Mouse (Mus musculus) forebrain, embryonic 12.5 days (tissue): ENCODE measurements at regions not wholly inside any gene's neighbourhood (a gene's known extent, or its start where the extent isn't known, plus 50 kb on each side); places are given as distances from the start of the nearest gene placed in this dataset.

ENCODE experiments used
- ATAC-seq: fragments of 200-750 bp; cut with Nextera tagmentation; 2 replicates; pipeline ENCODE4 v1.8.0; 2017; ENCODE audit warnings: moderate TSS enrichment; ENCODE audit not compliant: low FRiP score
- H3K27ac ChIP-seq: fragments of 300-500 bp; sonication (generic); 2 replicates; pipeline ENCODE4 v1.5.1; 2016; ENCODE audit warnings: mild to moderate bottlenecking
- H3K27me3 ChIP-seq: fragments of 300-500 bp; sonication (generic); 2 replicates; pipeline ENCODE4 v1.6.1; 2016; ENCODE audit warnings: mild to moderate bottlenecking
- H3K36me3 ChIP-seq: fragments of 300-500 bp; sonication (generic); replicated peaks from 2 replicates; pipeline ENCODE4 v1.6.1; 2016; ENCODE audit warnings: mild to moderate bottlenecking
- H3K4me1 ChIP-seq: fragments of 300-500 bp; sonication (generic); 2 replicates; pipeline ENCODE4 v1.6.1; 2016
- H3K4me2 ChIP-seq: fragments of 300-500 bp; sonication (generic); 2 replicates; pipeline ENCODE4 v1.6.1; 2016; ENCODE audit warnings: mild to moderate bottlenecking, moderate library complexity
- H3K4me3 ChIP-seq: fragments of 300-500 bp; sonication (generic); replicated peaks from 2 replicates; pipeline ENCODE4 v1.5.1; 2016; ENCODE audit warnings: mild to moderate bottlenecking
- H3K9ac ChIP-seq: fragments of 300-500 bp; sonication (generic); 2 replicates; pipeline ENCODE4 v1.6.1; 2016; ENCODE audit warnings: mild to moderate bottlenecking
- H3K9me3 ChIP-seq: fragments of 300-500 bp; sonication (generic); 2 replicates; pipeline ENCODE4 v1.6.1; 2016
- WGBS: fragments of 180-500 bp; shearing (Covaris S2); methylation state at CpG from one replicate; pipeline ENCODE4 v1.1.7; 2016; 5-methylcytosine and 5-hydroxymethylcytosine counted together

- H3K4me3 ChIP-seq = no peak overlapping the region
- WGBS = 87% methylated on average over 6 of the region's 6 CpGs
- H3K27me3 ChIP-seq = no peaks in the 10 kb centered on the region; the same call in 1 of the 2 replicates
- no peak overlapping the region for H3K9ac ChIP-seq
- no peaks in the 10 kb centered on the region for H3K9me3 ChIP-seq
- no peak overlapping the region for H3K27ac ChIP-seq
- H3K4me1 ChIP-seq = no peaks in the 10 kb centered on the region
- no peak for ATAC-seq
- no peaks in the 10 kb centered on the region for H3K36me3 ChIP-seq
- H3K4me2 ChIP-seq = no peak overlapping the region
Observed at GRCm38 (mm10) chr16:24073065-24073464, 84.4 kb upstream of the Bcl6 start.

GRCm38 (mm10) chr16:24069411-24069810 is 80.8 kb upstream of the Bcl6 start:
- no peak overlapping the region for H3K4me2 ChIP-seq
- no peaks in the 10 kb centered on the region; the same call in 1 of the 2 replicates for H3K27me3 ChIP-seq
- no peak overlapping the region for H3K4me3 ChIP-seq
- H3K4me1 ChIP-seq = no peaks in the 10 kb centered on the region
- ATAC-seq = no peak
- no peaks in the 10 kb centered on the region for H3K36me3 ChIP-seq
- 86% methylated on average over 5 of the region's 5 CpGs for WGBS
- no peaks in the 10 kb centered on the region for H3K9me3 ChIP-seq
- H3K9ac ChIP-seq = no peak overlapping the region
- H3K27ac ChIP-seq = no peak overlapping the region

GRCm38 (mm10) chr16:24068250-24068813 is 79.7 kb upstream of the Bcl6 start:
- H3K27ac ChIP-seq = no peak overlapping the region
- no peak overlapping the region for H3K9ac ChIP-seq
- no peaks in the 10 kb centered on the region for H3K36me3 ChIP-seq
- H3K4me2 ChIP-seq = no peak overlapping the region
- ATAC-seq = no peak
- 48% methylated on average over 4 of the region's 4 CpGs for WGBS
- H3K27me3 ChIP-seq = no peaks in the 10 kb centered on the region
- H3K9me3 ChIP-seq = no peaks in the 10 kb centered on the region
- H3K4me1 ChIP-seq = no peaks in the 10 kb centered on the region
- no peak overlapping the region for H3K4me3 ChIP-seq

- 67% methylated on average over 5 of the region's 5 CpGs for WGBS
Observed at GRCm38 (mm10) chr16:24062314-24062713, 73.7 kb upstream of the Bcl6 start.

GRCm38 (mm10) chr16:24061496-24061895 is 72.8 kb upstream of the Bcl6 start:
- no peak overlapping the region for H3K4me2 ChIP-seq
- H3K27me3 ChIP-seq = no peaks in the 10 kb centered on the region
- ATAC-seq = no peak
- no peaks in the 10 kb centered on the region for H3K36me3 ChIP-seq
- H3K9ac ChIP-seq = no peak overlapping the region
- peaks cover 5% of the 10 kb centered on the region; the same call in 1 of the 2 replicates for H3K4me1 ChIP-seq
- no peaks in the 10 kb centered on the region for H3K9me3 ChIP-seq
- WGBS = 90% methylated on average over 4 of the region's 4 CpGs
- H3K27ac ChIP-seq = no peak overlapping the region
- no peak overlapping the region for H3K4me3 ChIP-seq

More at GRCm38 (mm10) chr16:24062314-24062713, 73.7 kb upstream of the Bcl6 start:
- no peak overlapping the region for H3K27ac ChIP-seq
- H3K4me2 ChIP-seq = no peak overlapping the region
- H3K9me3 ChIP-seq = no peaks in the 10 kb centered on the region
- H3K9ac ChIP-seq = no peak overlapping the region
- no peaks in the 10 kb centered on the region; the same call in 1 of the 2 replicates for H3K4me1 ChIP-seq
- no peak overlapping the region for H3K4me3 ChIP-seq
- no peaks in the 10 kb centered on the region for H3K27me3 ChIP-seq
- no peaks in the 10 kb centered on the region for H3K36me3 ChIP-seq
- no peak for ATAC-seq

- H3K4me2 ChIP-seq = no peak overlapping the region
- no peaks in the 10 kb centered on the region for H3K9me3 ChIP-seq
- H3K36me3 ChIP-seq = no peaks in the 10 kb centered on the region
- 74% methylated on average over 4 of the region's 4 CpGs for WGBS
- no peak for ATAC-seq
- H3K4me3 ChIP-seq = no peak overlapping the region
- no peak overlapping the region for H3K27ac ChIP-seq
- no peaks in the 10 kb centered on the region for H3K27me3 ChIP-seq
- H3K9ac ChIP-seq = no peak overlapping the region
- peaks cover 7% of the 10 kb centered on the region; the same call in 1 of the 2 replicates for H3K4me1 ChIP-seq
Observed at GRCm38 (mm10) chr16:24059090-24059600, 70.5 kb upstream of the Bcl6 start.

GRCm38 (mm10) chr16:24056885-24057531 is 68.4 kb upstream of the Bcl6 start:
- Histone ChIP-seq H3K36me3 (no peaks in the 10 kb centered on the region), H3K4me1 (0 out of 2 replicates have a peak, but pooled peaks cover 7% of the 10 kb centered on the region), H3K9me3 (no peaks in the 10 kb centered on the region), H3K27ac (no peak overlapping the region), H3K27me3 (no peaks in the 10 kb centered on the region), H3K4me3 (no peak overlapping the region), H3K4me2 (no peak overlapping the region), H3K9ac (no peak overlapping the region)
- ATAC-seq = no peak
- WGBS = 36% methylated on average over 11 of the region's 11 CpGs

- Histone ChIP-seq H3K9ac (no peak overlapping the region), H3K9me3 (no peaks in the 10 kb centered on the region), H3K4me2 (no peak overlapping the region), H3K4me1 (0 out of 2 replicates have a peak, but pooled peaks cover 7% of the 10 kb centered on the region), H3K27ac (no peak overlapping the region), H3K4me3 (no peak overlapping the region), H3K36me3 (no peaks in the 10 kb centered on the region), H3K27me3 (no peaks in the 10 kb centered on the region)
- WGBS = 58% methylated on average over 12 of the region's 12 CpGs
- ATAC-seq = no peak
Observed at GRCm38 (mm10) chr16:24056123-24056884, 67.7 kb upstream of the Bcl6 start.

- Histone ChIP-seq H3K4me3 (no peak overlapping the region), H3K27me3 (no peaks in the 10 kb centered on the region), H3K36me3 (no peaks in the 10 kb centered on the region), H3K27ac (no peak overlapping the region), H3K4me2 (no peak overlapping the region), H3K9ac (no peak overlapping the region), H3K9me3 (no peaks in the 10 kb centered on the region), H3K4me1 (0 out of 2 replicates have a peak, but pooled peaks cover 7% of the 10 kb centered on the region)
- 92% methylated on average over 3 of the region's 3 CpGs for WGBS
- no peak for ATAC-seq
Observed at GRCm38 (mm10) chr16:24054293-24054692, 65.6 kb upstream of the Bcl6 start.

- Histone ChIP-seq H3K9me3 (no peaks in the 10 kb centered on the region), H3K27ac (no peak overlapping the region), H3K9ac (no peak overlapping the region), H3K4me2 (no peak overlapping the region), H3K4me1 (0 out of 2 replicates have a peak, but pooled peaks cover 7% of the 10 kb centered on the region), H3K4me3 (no peak overlapping the region), H3K36me3 (no peaks in the 10 kb centered on the region), H3K27me3 (no peaks in the 10 kb centered on the region)
- 85% methylated on average over 10 of the region's 10 CpGs for WGBS
- no peak for ATAC-seq
Observed at GRCm38 (mm10) chr16:24053403-24053802, 64.8 kb upstream of the Bcl6 start.

- Histone ChIP-seq H3K27ac (no peak overlapping the region), H3K9ac (no peak overlapping the region), H3K4me1 (no peaks in the 10 kb centered on the region), H3K36me3 (no peaks in the 10 kb centered on the region), H3K4me3 (no peak overlapping the region), H3K4me2 (no peak overlapping the region), H3K9me3 (no peaks in the 10 kb centered on the region), H3K27me3 (no peaks in the 10 kb centered on the region)
- no peak for ATAC-seq
- 85% methylated on average over 10 of the region's 10 CpGs for WGBS
Observed at GRCm38 (mm10) chr16:24050856-24051640, 62.4 kb upstream of the Bcl6 start.

- Histone ChIP-seq H3K4me3 (no peak overlapping the region), H3K4me1 (no peaks in the 10 kb centered on the region), H3K9me3 (no peaks in the 10 kb centered on the region), H3K4me2 (no peak overlapping the region), H3K9ac (no peak overlapping the region), H3K27me3 (no peaks in the 10 kb centered on the region), H3K36me3 (no peaks in the 10 kb centered on the region), H3K27ac (no peak overlapping the region)
- 83% methylated on average over 4 of the region's 4 CpGs for WGBS
- no peak for ATAC-seq
Observed at GRCm38 (mm10) chr16:24043779-24044178, 55.1 kb upstream of the Bcl6 start.
